Mouse (Mus musculus) heart, adult 8-10 months (tissue): ENCODE results near the gene Larp1. TPM values are rescaled to one million over a fixed set of nuclear protein-coding genes. Genes with fewer than 3 reads are reported as not detected.
"Not testable (repeated sequence)": the region's sequence is repeated elsewhere in the genome, so short reads cannot be mapped to it uniquely, and the experiment has no call there.

Experiments used
- DNase-seq: peaks from one replicate; pipeline ENCODE4 v3.0.0; 2022; ENCODE audit warnings: low spot score
- total RNA-seq, 4 experiments: library from RNA; stranded (reverse); gene quantifications; 2 replicates each; pipeline ENCODE4 v1.2.4; 2022

Larp1 gene
- total RNA-seq, 4 experiments from 2014 or later: 61.6 to 70.0 (median 65.1) TPM

DNA sequence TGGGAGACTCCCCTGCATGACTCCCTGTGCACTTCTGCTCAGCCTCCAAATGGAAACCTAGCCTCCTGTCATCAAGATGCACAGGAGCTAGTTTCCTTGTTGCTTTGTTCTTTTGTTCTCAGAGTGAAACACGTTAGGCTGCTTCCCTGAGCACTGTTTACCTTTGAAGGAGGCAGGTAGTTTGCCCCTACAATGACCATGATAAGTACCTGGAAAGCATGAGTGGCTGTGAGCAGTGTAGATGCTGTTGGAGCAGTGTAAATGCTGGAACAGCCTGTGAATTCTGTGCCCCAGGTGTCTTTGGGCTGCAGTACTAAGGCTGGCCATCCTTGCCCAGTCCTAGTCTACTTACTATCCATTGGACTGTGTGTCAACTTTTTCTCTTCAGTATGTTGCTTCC, 18.0 kb downstream of the Larp1 start:
- DNase-seq: no peak

DNA sequence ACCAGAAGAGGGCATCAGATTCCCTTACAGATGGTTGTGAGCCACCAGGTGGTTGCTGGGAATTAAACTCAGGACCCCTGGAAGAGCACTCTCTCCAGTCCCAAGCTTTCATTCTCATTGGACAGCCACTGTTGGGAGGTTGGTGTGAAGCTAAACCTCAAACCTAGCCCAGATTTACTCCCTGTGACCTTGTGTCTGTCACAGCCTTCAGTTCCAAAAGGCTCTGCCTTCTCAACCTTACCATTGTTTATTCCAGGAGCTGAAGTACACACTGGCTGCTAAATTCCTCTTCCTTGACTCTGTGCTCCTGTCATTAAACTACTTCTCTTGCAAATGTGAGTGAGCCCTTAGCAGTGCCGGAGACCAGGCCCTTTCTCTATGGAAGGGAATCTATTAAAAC, 20.1 kb downstream of the Larp1 start:
- DNase-seq: no peak

DNA sequence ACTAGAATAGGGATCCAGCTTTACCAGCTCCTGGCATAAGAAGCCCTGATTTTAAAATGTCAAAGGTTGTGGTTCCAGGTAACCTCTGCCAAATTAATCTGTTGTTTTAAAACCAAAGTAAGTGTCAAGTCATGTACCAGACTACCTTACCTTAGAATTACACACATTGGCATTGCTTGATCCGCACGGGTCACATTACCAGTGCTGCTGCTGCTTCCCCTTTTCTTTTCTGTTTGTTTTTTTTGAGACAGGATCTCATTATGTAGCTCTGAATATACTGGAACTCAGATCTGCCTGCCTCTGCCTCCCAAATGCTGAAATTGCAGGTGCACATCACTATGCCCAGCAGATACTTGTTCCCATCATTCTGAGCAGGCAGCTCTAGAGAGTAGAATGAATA, 21.0 kb downstream of the Larp1 start:
- DNase-seq: no peak

DNA sequence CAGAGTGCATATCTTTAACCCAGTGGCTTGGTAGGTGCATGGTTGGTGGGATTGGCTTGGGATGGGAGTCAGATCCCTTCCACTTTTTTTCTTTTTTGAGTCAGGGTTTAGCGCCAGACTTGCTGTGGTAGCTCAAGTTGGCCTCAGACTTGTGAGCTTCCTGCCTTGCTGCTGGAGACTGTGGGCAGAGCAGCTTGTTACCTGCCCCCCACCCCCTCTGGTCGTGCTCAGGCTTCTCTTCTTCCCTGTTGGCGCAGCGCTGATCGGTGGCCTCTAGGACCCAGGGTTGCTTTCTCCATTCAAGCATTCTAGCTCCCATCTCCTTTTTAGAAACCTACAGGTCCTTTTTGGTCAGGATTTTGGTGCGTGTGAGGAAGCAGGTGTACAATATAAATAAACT, 22.3 kb downstream of the Larp1 start:
- no peak for DNase-seq

DNA sequence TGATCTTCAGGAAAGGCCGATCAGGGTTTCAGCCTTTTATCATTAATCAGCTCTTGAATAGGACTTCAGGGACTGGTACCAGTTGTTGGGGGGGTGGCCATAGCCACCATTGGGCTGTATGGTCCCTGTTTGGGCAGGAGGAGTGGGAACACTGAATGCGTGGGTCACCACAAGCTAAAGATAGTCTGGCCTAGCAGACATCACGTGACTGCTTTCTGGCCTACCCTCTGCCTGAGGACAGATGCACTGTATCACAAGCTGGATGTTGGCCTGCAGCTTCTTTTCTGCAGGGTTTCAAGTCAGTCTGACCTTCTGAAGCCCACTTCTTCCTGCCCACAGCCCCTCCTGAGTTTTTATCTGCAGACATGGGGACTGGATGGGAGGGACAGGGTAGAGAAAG, 24.8 kb downstream of the Larp1 start:
- peak; percentile 57 for DNase-seq

DNA sequence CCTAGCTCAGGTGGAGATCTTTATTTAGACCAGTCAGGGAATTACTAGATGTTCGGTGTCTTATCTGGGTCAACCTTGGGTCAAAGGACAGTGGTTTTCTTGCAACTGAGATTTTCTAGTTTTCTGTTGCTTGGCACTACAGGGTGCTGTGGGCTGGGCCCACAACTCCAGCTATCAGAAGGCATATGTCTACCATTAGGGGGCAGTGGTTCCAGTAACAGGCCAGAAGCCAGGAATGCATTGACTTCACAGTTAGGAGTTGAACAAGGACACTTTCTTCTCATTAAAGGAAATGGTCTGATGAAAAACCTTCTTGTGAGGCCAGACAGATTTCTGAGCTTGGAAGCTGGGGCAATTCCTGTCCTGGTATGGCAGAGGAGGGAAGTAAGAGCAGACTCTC, 30.2 kb downstream of the Larp1 start:
- no peak for DNase-seq

DNA sequence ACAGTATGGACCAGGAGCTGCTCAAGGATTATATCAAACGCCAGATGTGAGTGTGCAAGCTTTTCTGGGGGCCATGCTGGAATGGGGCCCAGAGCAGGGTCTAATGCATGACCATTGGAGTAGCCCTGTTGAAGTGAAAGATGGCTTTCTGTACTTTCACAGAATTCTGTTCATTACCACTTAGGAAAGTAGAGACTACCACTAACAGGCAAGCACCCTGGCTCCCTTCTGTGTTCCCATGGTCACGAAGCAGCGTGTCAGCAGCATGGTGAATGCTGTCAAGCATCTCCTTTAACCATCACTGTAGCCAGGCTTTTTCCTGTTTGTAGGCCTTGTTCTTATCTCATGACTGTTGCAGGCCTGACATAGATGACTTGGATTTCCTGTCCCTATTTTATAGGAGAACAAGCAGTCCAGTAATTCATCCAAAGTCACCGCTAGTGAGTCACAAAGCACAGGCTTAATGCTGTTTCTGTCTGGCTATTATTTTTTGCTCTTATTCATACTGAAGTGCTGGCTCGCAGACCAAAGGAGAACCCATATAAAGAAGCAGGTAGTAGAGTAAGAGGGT, 34.1 kb downstream of the Larp1 start:
- DNase-seq: no peak

DNA sequence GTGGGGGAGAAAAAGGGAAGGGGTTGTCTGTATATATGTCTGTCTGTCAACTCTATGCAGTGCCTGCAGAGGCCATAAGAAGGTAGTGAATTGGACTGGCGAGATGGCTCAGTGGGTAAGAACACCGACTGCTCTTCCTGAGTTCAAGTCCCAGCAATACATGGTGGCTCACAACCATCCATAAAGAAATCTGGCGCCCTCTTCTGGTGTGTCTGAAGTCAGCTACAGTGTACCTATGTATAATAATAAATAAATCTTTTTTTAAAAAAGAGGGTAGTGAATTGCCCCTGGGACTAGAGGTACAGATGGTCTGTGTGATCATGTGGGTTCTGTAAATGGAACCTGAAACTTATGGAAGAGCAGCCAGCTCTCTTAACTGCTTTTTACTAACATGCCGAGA, 37.6 kb downstream of the Larp1 start:
- no peak for DNase-seq

DNA sequence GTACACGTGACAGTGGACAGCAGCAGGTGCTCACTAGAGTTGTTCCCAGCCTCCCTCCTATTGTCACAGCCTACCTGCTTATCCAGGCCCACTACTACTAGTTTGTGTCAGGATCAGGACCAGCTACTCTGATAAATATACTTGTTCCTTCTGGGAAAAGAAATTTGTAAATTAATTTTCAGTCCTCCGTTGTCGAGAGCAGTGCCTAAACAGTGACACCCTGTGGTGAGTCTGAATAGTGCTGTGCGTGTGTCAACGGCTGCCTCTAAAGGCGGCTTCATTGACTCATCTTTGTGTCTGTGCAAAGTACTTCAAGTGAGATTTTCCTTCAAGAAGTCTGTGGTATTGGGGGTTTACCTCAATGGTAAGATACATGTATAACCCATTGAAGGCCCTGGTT, 48.6 kb downstream of the Larp1 start:
- DNase-seq: peak; percentile 28

DNA sequence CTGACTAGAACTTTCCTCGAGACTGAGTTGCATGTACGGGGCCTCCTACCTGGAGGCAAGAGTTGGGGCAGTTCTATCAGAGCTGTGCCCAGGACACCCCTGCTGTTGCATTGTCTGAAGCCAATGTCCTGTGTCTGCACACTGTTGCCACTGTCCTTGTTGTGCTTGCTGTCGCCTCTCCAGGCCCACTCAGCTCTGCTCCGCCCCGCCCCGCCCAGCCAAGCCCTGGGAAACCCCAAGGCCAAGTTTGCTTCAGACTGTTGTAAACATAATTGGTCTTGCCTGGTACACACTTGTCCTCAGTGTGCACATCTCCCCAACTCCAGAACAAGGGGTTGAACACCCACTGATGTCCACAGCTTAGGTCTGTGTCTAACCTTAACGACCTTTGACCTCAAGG, 50.9 kb downstream of the Larp1 start:
- not testable (repeated sequence) for DNase-seq

DNA sequence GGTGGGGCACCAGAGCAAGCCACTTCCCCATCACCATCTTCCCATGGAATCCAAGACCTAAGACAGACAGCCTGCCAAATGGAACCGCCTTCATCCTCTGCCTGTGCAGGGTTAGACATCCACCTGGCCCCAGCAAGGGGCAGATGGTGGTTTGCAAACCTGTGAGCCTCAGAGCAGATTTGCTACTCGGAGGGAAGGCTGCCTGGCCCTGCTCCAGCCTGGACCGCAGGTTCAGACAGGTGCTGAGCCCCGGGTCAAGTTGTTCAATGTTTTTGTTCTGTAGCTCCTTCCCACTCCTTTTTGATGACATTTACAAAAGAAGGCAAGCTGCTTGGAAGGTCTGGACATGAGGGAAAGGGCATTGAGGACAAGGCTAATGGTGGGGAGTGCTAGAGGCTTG, 52.4 kb downstream of the Larp1 start:
- DNase-seq: not testable (repeated sequence)

DNA sequence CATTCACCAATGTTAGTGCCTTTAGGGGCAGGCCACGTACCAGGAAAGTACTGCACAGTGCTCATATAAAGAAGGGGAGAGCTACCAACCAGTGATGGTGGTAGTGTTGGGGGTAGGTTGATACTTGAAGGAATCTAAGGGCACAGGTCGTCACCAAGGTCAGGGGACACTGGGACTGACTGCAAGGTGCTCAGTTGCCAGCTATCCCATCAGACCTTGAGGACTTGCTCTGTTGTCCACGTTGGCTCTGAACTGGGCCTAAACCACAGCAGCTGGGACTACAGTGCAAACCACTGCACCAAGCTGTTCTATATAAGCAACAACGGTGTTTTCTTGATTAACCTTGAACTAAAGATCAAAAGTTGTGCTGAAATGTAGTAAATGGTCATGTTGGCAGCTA, 53.7 kb downstream of the Larp1 start:
- no peak for DNase-seq

DNA sequence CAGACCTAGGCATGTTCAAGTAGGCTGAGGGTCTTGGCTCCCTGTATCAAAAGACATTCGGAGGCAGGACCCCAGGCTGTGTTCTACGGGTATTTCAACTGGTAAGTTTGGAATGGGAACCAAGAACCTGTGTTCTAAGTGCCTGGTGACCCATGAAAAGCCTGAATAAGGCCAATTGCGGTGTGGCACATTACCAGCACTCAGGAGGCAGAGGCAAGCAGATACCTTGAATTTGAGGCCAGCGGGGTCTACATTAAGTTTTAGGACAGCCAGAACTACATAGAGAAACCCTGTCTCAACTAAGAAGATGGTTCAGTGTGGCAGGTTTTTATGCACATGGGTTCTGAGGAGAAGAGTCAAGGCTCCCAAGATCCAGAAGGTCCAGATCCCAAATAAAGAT, 56.2 kb downstream of the Larp1 start:
- no peak for DNase-seq

DNA sequence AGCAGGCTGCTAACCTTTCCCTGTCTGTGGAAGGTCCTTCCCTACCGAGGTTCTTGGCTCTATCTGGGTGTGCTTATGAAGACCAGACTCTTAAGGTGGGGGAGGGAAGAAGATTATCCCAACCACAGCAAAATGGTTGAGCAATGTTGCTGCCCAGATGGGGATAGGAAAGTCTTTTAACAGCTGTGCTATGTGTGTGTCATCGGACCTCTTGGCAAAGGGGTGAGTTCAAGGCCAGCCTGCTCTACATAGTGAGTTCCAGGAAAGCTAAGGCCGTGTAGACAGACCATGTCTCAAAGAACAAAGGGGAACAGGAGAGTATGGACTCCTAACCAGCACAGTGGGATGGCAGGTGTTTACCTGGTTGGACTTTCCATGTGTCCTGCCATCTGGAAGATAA, 64.1 kb downstream of the Larp1 start:
- no peak for DNase-seq

DNA sequence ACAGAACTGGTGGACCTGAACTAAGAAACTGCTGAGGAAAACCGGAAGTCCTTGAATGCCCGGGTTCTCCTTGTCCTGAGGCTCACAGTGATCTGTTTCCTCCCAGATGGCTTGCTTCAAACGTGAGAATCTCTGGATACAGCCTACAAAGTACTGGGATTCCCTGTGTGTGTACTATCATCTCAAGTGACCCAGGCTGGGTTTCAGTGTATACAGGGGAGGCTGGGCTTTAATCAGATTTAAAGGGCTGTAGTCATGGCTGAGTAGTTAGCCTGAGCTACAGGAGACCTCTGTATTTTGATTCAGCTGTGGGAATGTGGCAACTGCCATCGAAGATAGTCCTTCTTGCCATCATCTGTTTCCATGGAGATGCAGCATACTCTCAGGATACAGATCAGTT, 68.4 kb downstream of the Larp1 start:
- no peak for DNase-seq

DNA sequence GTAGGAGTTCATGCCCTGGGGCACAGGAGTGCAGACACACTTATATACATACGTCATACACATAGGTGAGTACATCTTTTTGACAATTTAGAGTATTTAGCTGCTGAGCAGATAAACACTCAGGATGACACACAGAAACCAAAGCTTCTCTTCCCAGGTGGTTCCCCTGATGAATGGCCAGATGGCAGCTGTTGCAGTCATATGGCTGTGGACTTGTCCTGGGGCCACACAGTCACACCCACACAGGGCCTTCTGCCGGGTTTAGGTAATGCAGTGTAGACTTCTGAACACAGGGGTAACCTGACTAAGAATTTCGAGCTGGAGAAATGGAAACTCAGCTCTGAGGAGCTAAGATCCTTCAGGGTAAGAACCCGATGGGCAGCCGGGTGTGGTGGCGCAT, 72.9 kb downstream of the Larp1 start:
- DNase-seq: no peak

DNA sequence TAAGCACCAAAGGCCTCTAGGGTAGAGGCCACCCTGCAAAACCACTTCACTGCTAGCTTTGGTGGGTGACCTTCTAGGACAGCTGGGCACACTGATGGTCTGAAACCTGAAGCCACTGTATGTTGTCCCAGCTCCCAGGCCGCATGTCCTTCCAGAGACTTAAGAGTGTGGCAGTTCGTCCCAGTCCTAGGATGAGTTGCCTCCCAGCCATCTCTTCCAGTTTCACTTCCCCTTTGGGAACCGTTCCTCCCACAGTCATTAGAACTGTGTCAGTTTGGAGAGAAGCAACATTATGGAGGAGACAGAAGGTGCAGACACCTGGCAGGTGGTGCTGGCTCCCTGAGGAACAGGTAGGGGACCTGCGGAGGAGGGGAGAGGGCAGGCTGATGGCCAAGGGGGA, 83.7 kb downstream of the Larp1 start:
- DNase-seq: peak; percentile 21

DNA sequence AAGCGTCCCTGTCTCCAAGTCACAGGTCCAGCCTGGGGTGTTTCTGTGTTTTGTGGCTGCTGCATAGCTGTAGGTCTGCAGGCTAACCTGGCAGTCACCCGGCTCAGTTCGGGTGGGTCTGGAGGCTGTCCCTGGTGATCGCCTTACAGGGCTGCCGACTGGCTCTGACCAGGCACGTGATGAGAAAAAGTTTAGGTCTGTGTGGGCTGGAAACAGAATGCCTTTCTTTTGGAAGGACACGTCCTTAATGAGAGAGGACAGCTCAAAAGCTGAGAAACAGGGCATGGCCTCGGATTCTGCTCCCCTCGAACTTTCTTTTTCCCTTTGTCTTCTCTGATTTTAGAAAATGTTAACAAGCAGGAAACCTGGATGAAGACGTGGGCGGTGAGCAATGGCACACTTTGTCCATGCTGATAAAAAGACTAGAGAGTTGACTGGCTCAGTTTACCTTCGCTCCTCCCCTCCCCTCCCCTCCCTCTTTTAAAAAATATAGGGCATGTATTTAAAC, 84.2 kb downstream of the Larp1 start, which contains the start of gene Gm12248:
Gm12248 (minus strand) TSS at position 114 of the 508 bp plus-strand sequence.
- peak; percentile 51 for DNase-seq

DNA sequence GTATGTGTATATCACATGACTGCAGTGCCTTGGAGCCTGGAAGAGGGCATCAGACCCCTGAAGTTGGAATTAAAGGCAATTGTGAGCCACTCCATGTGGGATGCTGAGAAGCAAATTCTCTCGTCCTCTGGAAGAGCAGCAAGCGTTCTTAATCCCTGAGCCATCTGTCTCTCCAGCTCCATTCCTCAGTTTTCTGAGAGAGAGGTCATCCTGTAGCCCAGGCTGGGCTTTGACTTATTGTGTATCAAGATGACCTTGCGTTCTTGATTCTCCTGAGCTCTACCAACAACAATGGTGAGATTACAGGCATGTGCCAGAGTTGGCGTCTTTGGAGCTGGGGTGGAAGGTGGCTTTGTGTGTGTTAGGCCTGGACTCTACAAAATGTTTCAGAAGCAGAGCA, 85.9 kb downstream of the Larp1 start:
- DNase-seq: no peak

DNA sequence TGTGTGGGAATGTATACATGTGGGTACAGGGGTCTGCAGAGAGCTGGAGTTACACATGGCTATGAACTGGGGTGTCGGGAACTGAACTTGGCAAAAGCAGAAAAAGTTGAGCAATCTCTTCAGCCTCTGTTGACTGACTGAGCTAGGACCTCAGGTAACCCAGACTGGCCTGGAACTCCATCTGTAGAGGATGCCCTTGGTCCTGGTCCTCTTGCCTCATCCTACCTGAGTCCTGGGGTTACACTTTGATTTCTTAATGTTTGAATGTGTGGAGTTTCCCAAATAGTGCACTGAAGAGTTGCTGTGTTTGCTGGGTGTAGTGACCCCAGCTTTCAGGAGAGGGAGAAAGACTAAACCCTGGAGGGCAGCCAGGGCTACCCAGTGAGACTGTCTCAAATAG, 86.7 kb downstream of the Larp1 start:
- no peak for DNase-seq

DNA sequence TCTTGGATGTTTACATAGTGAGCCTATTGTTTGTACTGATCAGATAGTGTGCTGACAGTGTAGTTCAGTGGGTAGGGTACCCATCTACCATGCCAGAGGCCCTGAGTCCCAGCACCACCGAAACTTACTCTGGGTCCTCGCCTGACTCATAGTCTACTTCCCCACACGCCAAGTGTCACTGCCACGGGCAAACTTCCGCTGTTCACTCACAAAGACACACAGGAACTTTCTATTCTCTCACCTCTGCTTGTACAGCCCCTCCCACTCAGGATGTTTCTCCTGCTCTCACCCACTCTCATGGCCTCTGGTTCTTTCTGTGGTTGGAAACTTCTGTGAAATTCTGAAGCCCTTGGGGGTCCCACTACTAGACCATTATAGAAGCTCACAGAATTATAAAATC, 87.3 kb downstream of the Larp1 start:
- DNase-seq: no peak

DNA sequence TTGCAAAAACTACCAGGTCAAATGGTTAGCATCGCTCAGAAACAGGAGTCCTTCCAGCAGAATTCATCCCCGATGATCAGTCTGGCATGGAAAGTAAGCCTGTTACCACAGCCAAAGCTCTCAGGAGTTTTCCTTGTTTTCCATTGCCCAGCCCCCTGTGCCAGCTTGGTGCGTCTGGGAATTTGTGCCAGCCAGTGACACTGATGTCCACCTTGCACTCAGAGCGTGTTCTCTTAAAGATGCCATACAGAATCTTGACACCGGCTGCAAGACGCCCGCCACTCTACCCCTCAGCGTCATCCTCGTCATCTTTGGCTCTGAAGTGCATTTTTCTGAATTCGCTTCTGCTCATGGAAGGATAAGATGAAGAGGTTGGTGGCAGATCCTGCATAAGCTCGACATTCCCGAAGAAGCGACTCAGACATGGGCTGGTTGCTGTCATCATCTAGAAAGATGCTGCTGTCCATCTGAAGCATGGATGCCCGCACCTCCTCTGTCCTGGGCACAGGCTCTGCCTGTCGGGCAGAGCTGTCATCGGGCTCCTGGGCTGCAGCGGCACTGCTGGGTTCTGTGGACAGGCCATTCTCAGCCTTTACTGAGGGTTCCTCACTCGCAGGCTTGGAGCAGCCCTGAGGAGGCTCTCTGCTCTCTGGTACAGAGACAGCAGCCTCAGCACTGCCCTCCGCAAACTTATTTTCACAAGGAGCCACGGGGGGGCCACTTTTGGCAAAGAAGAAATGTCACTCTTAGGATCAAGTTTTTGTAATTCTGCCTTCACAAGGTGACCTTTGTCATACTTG, 88.2 kb downstream of the Larp1 start:
- no peak for DNase-seq

DNA sequence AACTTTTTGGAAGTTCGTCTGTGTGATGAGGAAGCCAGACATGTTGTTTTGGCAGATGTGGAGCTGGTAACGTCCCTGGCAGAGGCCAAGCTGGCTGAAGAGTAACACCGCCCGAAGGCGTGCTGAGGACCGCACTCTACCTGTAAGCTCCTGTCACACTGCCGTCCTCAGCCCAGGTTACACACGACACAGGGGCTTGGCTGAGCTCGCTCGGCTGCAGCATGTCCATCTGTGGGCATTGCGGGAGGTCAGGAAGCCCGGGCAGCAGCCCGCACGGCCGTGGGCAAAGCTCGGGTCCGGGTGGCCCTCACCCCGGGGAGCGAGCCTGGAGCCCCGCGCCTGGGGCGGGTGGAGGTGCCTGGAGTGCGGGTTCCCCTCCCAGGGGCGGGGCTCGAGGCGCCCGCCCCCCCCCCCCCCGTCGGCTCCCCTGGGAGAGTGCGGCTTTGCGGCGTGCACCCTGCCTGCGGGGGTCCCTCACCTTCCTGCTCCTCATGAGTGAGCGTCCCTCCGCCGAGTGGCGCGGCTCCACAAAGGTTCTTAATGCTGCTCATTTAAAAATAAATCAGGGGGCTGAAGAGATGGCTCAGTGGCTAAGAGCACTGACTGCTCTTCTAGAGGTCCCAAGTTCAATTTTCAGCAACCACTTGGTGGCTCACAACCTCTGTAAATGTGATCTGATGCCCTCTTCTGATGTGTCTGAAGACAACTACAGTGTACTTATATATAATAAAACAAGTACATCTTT, 88.9 kb downstream of the Larp1 start:
- no peak for DNase-seq
